Mouse (Mus musculus) embryonic facial prominence, embryonic 11.5 days (tissue): ENCODE data around the gene Actr3b. TPM values are rescaled to one million over a fixed set of nuclear protein-coding genes. Genes with fewer than 3 reads are reported as not detected.
"Not testable (repeated sequence)": the region's sequence is repeated elsewhere in the genome, so short reads cannot be mapped to it uniquely, and the experiment has no call there.

ENCODE experiments used
- ATAC-seq: fragments of 200-750 bp; cut with Nextera tagmentation; replicated peaks from 2 replicates; pipeline ENCODE4 v1.8.0; 2017; ENCODE audit warnings: low read depth; ENCODE audit not compliant: insufficient number of reproducible peaks, low FRiP score, low TSS enrichment
- DNase-seq: peaks from one replicate; pipeline ENCODE4 v3.0.0-alpha.2; 2015; ENCODE audit warnings: low spot score
- H3K27ac ChIP-seq: fragments of 300-500 bp; sonication (generic); replicated peaks from 2 replicates; pipeline ENCODE4 v1.5.1; 2014; ENCODE audit warnings: mild to moderate bottlenecking, low read depth, low read length, control low read depth
- H3K27me3 ChIP-seq: fragments of 300-500 bp; sonication (generic); 2 replicates; pipeline ENCODE4 v1.6.1; 2014; ENCODE audit warnings: mild to moderate bottlenecking, low read length, moderate library complexity, mixed read lengths; ENCODE audit not compliant: control insufficient read depth, insufficient read depth
- H3K36me3 ChIP-seq: fragments of 300-500 bp; sonication (generic); replicated peaks from 2 replicates; pipeline ENCODE4 v1.6.1; 2014; ENCODE audit warnings: low read depth, mild to moderate bottlenecking, low read length, moderate library complexity, mixed read lengths; ENCODE audit not compliant: control insufficient read depth, insufficient read depth
- H3K4me1 ChIP-seq: fragments of 300-500 bp; sonication (generic); 2 replicates; pipeline ENCODE4 v1.6.1; 2014; ENCODE audit warnings: low read length, mixed read lengths; ENCODE audit not compliant: control insufficient read depth, insufficient read depth
- H3K4me2 ChIP-seq: fragments of 300-500 bp; sonication (generic); 2 replicates; pipeline ENCODE4 v1.6.1; 2014; ENCODE audit warnings: low read depth, mild to moderate bottlenecking, control low read depth, low read length, moderate library complexity
- H3K4me3 ChIP-seq: fragments of 300-500 bp; sonication (generic); 2 replicates; pipeline ENCODE4 v1.5.1; 2014; ENCODE audit warnings: low read depth, low read length, control low read depth
- H3K9ac ChIP-seq: fragments of 300-500 bp; sonication (generic); replicated peaks from 2 replicates; pipeline ENCODE4 v1.6.1; 2014; ENCODE audit warnings: mild to moderate bottlenecking, control low read depth, low read length
- H3K9me3 ChIP-seq: fragments of 300-500 bp; sonication (generic); replicated peaks from 2 replicates; pipeline ENCODE4 v1.6.1; 2016; ENCODE audit warnings: mild to moderate bottlenecking, low read length, inconsistent platforms, mixed read lengths; ENCODE audit not compliant: control insufficient read depth
- WGBS: fragments of 180-500 bp; shearing (Covaris S2); extraction: QIAGEN DNeasy Blood & Tissue Kit; methylation state at CpG from one replicate; pipeline ENCODE4 v1.1.7; 2014; 5-methylcytosine and 5-hydroxymethylcytosine counted together
- polyA plus RNA-seq: library from polyadenylated mRNA; unstranded; fragments of >200 nt; fragmentation: Nextera tagmentation; extraction: Ambion mirVana; gene quantifications from 2 replicates; pipeline ENCODE4 v1.2.1, GENCODE M21; 2014

Actr3b gene
- polyA plus RNA-seq, 1 experiment from 2014 or later, result 5.8 TPM

DNA sequence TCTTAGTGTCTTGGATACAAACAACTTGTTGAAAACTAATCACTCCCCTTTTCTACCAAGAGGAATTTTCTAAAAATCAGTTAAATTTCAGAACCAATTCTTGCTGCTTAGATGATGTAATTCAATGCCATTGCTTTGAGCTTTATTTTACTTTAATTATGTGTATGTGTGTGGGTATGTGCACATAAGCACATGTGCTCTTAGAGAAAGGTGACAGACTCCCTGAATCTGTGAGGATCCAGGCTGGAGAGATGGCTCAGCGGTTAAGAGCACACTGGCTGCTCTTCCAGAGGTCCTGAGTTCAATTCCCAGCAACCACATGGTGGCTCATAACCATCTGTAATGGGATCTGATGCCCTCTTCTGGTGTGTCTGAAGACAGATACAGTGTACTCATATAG, 20.9 kb upstream of the Actr3b start:
- not testable (repeated sequence) for H3K4me1 ChIP-seq, H3K36me3 ChIP-seq, ATAC-seq, H3K9me3 ChIP-seq, H3K9ac ChIP-seq, H3K4me3 ChIP-seq, H3K4me2 ChIP-seq, H3K27me3 ChIP-seq, DNase-seq, H3K27ac ChIP-seq
- 84% methylated on average over 1 of the region's 1 CpGs for whole genome bisulfite sequencing

GRCm38 (mm10) chr5:25747904-25748303, 11.9 kb upstream of the Actr3b start:
- H3K27me3 ChIP-seq, result no peaks in the 10 kb centered on the region

GRCm38 (mm10) chr5:25748613-25749012, 11.2 kb upstream of the Actr3b start:
- Histone ChIP-seq H3K4me1 (no peaks in the 10 kb centered on the region), H3K4me2 (no peak overlapping the region), H3K36me3 (no peaks in the 10 kb centered on the region), H3K9ac (no peak overlapping the region), H3K4me3 (no peak overlapping the region), H3K9me3 (no peaks in the 10 kb centered on the region), H3K27me3 (no peaks in the 10 kb centered on the region), H3K27ac (no peak overlapping the region)
- ATAC-seq, result no peak
- 68% methylated on average over 3 of the region's 3 CpGs for WGBS
- no peak for DNase-seq

More at GRCm38 (mm10) chr5:25747904-25748303, 11.9 kb upstream of the Actr3b start:
- H3K9me3 ChIP-seq, result no peaks in the 10 kb centered on the region
- no peak for ATAC-seq
- H3K9ac ChIP-seq, result no peak overlapping the region
- H3K27ac ChIP-seq, result no peak overlapping the region
- no peak for DNase-seq
- no peaks in the 10 kb centered on the region for H3K36me3 ChIP-seq
- H3K4me1 ChIP-seq, result no peaks in the 10 kb centered on the region
- H3K4me2 ChIP-seq, result no peak overlapping the region
- no peak overlapping the region for H3K4me3 ChIP-seq

DNA sequence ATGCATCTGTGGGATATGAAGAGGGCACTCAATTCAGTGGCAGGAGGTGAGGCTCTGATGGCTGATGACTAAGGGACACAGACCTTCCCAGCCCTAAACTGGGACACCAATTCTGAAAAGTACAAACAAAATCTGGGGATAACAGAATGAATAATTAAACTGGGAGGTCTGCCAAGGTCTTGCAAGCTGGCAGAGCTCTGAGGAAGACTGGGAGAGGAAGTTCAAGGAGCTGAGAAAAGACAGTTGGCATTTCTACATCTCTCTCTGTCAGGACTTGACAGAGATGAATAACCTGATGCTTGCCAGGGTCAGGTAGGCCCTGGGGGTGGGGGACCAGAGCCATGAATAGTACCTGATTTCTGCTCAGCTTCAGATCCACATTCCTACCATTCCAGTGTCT, 8.2 kb upstream of the Actr3b start:
- no peaks in the 10 kb centered on the region for H3K9me3 ChIP-seq
- H3K4me2 ChIP-seq, result no peak overlapping the region
- ATAC-seq, result no peak
- H3K9ac ChIP-seq, result no peak overlapping the region
- H3K4me1 ChIP-seq, result no peaks in the 10 kb centered on the region
- no peaks in the 10 kb centered on the region for H3K27me3 ChIP-seq
- H3K4me3 ChIP-seq, result no peak overlapping the region
- H3K36me3 ChIP-seq, result no peaks in the 10 kb centered on the region
- H3K27ac ChIP-seq, result no peak overlapping the region
- DNase-seq, result no peak

GRCm38 (mm10) chr5:25752862-25753261, 6.9 kb upstream of the Actr3b start:
- no peaks in the 10 kb centered on the region for H3K9me3 ChIP-seq
- no peaks in the 10 kb centered on the region for H3K36me3 ChIP-seq
- no peak for ATAC-seq
- 82% methylated on average over 5 of the region's 5 CpGs for WGBS
- no peak overlapping the region for H3K27ac ChIP-seq
- no peak for DNase-seq
- H3K27me3 ChIP-seq, result no peaks in the 10 kb centered on the region
- H3K4me1 ChIP-seq, result no peaks in the 10 kb centered on the region
- no peak overlapping the region for H3K9ac ChIP-seq
- H3K4me3 ChIP-seq, result no peak overlapping the region
- H3K4me2 ChIP-seq, result no peak overlapping the region

GRCm38 (mm10) chr5:25753556-25754235, 6.1 kb upstream of the Actr3b start:
- H3K9ac ChIP-seq, result no peak overlapping the region
- H3K4me3 ChIP-seq, result no peak overlapping the region
- ATAC-seq (peak; percentile 58; the same call in 1 of the 2 replicates), DNase-seq (no peak)
- no peak overlapping the region for H3K4me2 ChIP-seq
- H3K9me3 ChIP-seq, result no peaks in the 10 kb centered on the region
- H3K36me3 ChIP-seq, result no peaks in the 10 kb centered on the region
- no peaks in the 10 kb centered on the region for H3K27me3 ChIP-seq
- no peak overlapping the region for H3K27ac ChIP-seq
- no peaks in the 10 kb centered on the region for H3K4me1 ChIP-seq
- WGBS, result 46% methylated on average over 8 of the region's 8 CpGs

DNA sequence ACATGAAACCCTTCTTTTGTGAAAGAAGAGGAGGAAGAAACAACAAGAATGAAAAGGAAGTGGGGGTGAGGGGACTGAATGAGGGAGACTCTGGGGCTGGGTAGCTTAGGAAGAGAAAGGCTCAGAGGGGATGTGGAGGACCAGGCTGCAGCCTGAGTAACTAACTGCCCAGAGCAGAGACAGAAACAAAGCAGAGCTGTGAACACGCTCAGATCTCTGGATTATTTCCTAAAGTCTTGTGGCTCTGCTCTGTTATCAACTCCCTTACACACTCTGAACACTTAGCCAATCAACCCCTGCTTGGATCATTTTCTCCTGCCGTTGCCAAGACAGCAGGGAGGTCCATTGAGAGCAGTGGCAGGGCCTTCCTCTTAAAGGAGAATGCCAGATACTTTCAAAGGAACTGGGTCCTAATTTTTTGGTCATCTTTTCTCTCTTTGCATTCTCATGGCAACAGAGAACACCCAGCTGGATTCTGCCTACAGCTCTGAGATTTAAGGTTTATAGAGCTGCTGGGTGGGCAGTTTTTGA, 5.5 kb upstream of the Actr3b start:
- no peak; the same call in 1 of the 2 replicates for ATAC-seq
- Histone ChIP-seq H3K9ac (0 out of 2 replicates have a peak overlapping the region, but pooled peaks have one; percentile 9), H3K4me3 (no peak overlapping the region), H3K4me1 (no peaks in the 10 kb centered on the region), H3K36me3 (no peaks in the 10 kb centered on the region), H3K27ac (no peak overlapping the region), H3K9me3 (no peaks in the 10 kb centered on the region), H3K4me2 (no peak overlapping the region), H3K27me3 (no peaks in the 10 kb centered on the region)
- peak; percentile 32 for DNase-seq
- WGBS, result 9% methylated on average over 2 of the region's 2 CpGs

GRCm38 (mm10) chr5:25760410-25760832, 624 bp downstream of the Actr3b start:
- peak overlapping the region; percentile 75 for H3K4me3 ChIP-seq
- H3K4me2 ChIP-seq, result peak overlapping the region; percentile 93
- 8% methylated on average over 10 of the region's 10 CpGs for WGBS
- DNase-seq, result no peak
- no peaks in the 10 kb centered on the region for H3K9me3 ChIP-seq
- no peaks in the 10 kb centered on the region for H3K27me3 ChIP-seq
- ATAC-seq, result 0 out of 2 replicates have a peak, but pooled peaks have one; percentile 3
- H3K9ac ChIP-seq, result peak overlapping the region; percentile 64
- H3K27ac ChIP-seq, result no peak overlapping the region
- no peaks in the 10 kb centered on the region for H3K4me1 ChIP-seq
- H3K36me3 ChIP-seq, result no peaks in the 10 kb centered on the region
